Mouse (Mus musculus) kidney, adult 8-10 months (tissue): ENCODE measurements around the gene Slc27a4.
A peak's percentile ranks its signal among the peaks of the same experiment; 100 is the strongest.

Experiments used
- DNase-seq, 2 experiments: peaks; one replicate each; pipeline ENCODE4 v3.0.0; 2022

The Slc27a4 gene

DNA sequence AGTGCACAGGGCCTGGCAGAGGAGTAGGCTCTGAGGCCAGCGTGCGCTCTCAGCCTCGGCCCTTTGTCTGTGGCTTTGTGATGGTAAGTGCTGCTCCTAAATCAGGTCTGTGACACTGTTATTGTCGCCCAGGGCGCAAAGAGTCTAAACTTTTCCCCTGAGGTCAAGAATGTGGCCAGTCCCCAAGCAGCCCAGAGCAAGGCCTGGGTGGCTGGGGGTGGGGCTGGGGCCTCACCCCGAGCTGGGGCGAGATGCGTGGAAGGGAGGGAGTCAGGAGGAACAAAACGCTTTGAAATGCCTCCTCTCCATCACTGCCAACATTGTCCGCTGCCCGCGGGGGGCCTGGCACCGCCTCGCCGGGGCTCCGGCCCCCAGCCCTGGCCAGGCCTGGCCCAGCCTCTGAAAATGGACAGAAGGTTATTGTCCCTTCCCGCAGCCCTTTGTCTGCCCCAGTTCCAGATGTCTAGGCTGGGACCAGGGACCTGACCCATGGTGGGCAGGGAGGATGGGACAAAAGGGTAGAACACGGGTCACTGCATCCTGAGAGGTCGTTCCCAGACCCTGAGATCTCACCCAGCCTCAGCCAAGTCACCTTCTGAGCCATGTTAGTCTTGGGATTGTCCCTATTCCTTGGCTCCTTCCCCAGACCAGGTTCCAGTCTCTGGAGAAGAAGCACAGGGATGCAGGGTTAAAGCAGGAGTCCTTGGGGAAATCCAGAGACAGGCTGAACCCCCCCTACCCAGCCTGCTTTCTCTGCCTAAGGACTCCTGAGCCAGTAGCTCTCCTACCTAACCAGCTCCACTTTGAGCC, 54.2 kb downstream of the Slc27a4 start:
- no peak for DNase-seq

DNA sequence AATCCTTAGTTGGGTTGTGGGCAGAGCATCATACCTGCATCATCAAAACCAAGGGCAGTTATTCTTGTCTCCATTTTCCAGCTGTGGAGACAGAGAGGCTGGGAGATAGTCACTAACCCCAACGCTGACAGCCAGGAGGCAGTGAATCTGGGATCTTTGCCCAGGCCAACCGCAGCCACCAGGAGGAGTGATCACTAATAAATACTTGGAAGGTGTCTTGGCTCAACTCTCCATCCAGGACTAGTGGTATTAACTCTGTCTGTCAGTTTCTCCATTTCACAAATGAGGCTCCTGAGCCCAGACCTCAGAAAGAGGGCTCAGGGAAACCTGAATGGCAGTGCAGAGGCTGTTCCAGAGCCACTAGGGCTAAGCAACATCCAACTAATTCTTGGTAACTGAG, 54.9 kb downstream of the Slc27a4 start:
- no peak for DNase-seq

DNA sequence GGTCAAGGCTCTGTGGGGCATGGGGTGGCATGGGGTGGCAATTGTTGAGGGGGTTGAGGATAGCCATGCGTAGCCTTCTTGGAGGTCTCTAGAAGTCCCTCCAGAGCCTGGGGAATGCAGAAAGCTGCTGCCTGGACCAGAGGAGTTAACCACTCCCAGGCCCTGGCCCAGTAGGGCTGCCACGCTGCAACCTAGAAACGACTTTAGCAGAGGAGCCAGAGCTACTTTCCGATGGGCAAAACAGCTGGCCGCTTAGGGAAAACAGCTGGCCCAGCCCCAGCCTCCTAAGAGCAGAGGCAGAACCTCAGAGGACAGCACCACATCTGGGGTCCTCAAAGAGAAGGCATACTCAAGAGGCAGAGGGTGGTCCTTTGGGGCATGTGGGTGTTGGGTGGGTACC, 55.5 kb downstream of the Slc27a4 start:
- DNase-seq, result no peak

DNA sequence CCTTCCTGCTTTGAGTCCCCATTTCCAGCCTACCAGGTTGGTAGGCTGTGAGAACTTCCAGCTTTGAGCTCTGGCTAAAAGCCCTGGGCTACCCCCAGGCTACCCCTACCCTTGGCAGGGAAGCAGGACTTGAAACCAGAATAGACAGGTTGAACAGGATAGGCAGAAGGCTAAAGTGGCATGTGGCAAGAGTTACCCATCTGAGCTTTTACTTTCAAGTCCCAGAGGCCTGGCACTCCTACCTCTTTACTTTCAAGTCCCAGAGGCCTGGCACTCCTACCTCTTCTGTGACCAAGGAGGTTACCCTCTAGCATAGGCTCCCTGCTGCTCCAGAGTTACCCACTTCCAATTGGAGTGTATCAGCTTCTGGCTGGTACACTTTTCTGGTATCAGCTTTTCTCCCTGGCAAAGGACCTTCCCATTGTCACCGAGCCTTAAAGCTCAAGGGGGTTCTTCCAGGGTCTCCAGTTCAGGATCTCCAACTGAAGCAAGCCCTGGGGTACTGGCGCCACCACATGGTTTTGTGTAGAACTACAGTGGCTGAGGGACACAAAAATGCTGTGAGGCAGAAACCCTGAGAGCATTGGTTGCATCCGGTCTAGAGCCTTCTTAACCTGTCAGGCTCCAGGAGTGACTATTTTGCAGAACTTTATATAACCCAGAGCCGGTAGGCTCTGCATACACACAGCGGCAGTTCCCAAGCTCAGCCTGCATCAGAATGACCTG, 56.5 kb downstream of the Slc27a4 start:
- DNase-seq, result peak; percentile 22 to 51

DNA sequence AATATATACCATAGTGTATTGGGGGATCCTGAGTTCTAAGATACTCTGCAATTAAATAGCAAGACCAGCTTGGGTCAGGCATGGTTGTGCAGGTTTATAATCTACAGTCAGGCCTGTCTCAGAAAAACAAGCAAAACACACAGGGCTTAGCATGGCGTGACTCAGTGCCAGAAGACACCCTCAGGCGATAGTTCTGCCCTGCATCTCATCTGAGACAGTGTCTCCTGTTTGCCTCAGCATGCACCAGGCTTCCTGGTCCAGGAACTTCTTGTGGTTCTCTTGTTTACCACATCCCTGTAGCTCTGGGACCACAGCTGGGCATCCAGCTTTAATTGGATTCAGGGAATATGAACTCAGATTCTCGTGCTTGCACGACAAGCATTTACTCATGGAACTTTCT, 62.7 kb downstream of the Slc27a4 start:
- no peak for DNase-seq
